Mouse (Mus musculus) cerebellum, adult 2 months (tissue): ENCODE results near the gene Cdk12. TPM values are rescaled to one million over a fixed set of nuclear protein-coding genes. Genes with fewer than 3 reads are reported as not detected.

Experiments used
- DNase-seq, 2 experiments: peaks; one replicate each; pipeline ENCODE4 v3.0.0; 2021
- H3K27ac ChIP-seq: fragments of 200-500 bp; 2 replicates; pipeline ENCODE4 v1.5.1; 2012; ENCODE audit warnings: low read length, control low read depth, inconsistent platforms; ENCODE audit not compliant: insufficient read depth
- H3K27me3 ChIP-seq: fragments of 200-500 bp; 2 replicates; pipeline ENCODE4 v1.6.1; 2012; ENCODE audit warnings: inconsistent platforms, mild to moderate bottlenecking, low read length, moderate library complexity; ENCODE audit not compliant: control insufficient read depth, insufficient read depth
- H3K4me1 ChIP-seq: fragments of 200-500 bp; 2 replicates; pipeline ENCODE4 v1.6.1; 2011; ENCODE audit warnings: low read length; ENCODE audit not compliant: control insufficient read depth, insufficient read depth
- H3K4me3 ChIP-seq: fragments of 200-500 bp; replicated peaks from 2 replicates; pipeline ENCODE3; 2011; ENCODE audit warnings: mild to moderate bottlenecking, low read depth, low read length, control low read depth; ENCODE audit not compliant: insufficient read depth
- CTCF ChIP-seq: fragments of 200-500 bp; IDR thresholded peaks from 2 replicates; pipeline ENCODE4 v1.5.1; 2011; ENCODE audit warnings: low read depth, mild to moderate bottlenecking, control low read depth, low read length, moderate library complexity, borderline replicate concordance; ENCODE audit not compliant: insufficient read depth
- POLR2A ChIP-seq: fragments of 200-500 bp; IDR thresholded peaks from 2 replicates; pipeline ENCODE4 v1.6.1; 2011; ENCODE audit warnings: low read length, control low read depth, borderline replicate concordance; ENCODE audit not compliant: insufficient read depth
- WGBS: fragments of 180-500 bp; shearing (Covaris S2); methylation state at CpG from one replicate; pipeline ENCODE4 v1.1.7; 2018; 5-methylcytosine and 5-hydroxymethylcytosine counted together
- polyA plus RNA-seq: library from polyadenylated mRNA; depleted of rRNA; stranded (reverse); fragments of >200 nt; gene quantifications from 2 replicates; pipeline ENCODE4 v1.2.3, GENCODE M21; 2012

Cdk12 gene
- polyA plus RNA-seq, 1 experiment = 23.3 TPM

- Histone ChIP-seq H3K27ac (no peak overlapping the region), H3K4me3 (no peak overlapping the region), H3K27me3 (no peaks in the 10 kb centered on the region), H3K4me1 (no peaks in the 10 kb centered on the region)
- no peak for DNase-seq
- 42% methylated on average over 6 of the region's 6 CpGs for WGBS
- no peak for TF ChIP-seq POLR2A
- no peak for TF ChIP-seq CTCF
Observed at GRCm38 (mm10) chr11:98266699-98267402, 64.0 kb downstream of the Cdk12 start.

- H3K27ac ChIP-seq = no peak overlapping the region
- H3K27me3 ChIP-seq = no peaks in the 10 kb centered on the region
- no peak for DNase-seq
- TF ChIP-seq CTCF = no peak
- TF ChIP-seq POLR2A = no peak
- no peaks in the 10 kb centered on the region for H3K4me1 ChIP-seq
- H3K4me3 ChIP-seq = no peak overlapping the region
- WGBS = 77% methylated on average over 3 of the region's 3 CpGs
Observed at GRCm38 (mm10) chr11:98270066-98270465, 67.2 kb downstream of the Cdk12 start.

GRCm38 (mm10) chr11:98270466-98270865 is 67.6 kb downstream of the Cdk12 start:
- H3K27me3 ChIP-seq = no peaks in the 10 kb centered on the region
- H3K4me1 ChIP-seq = no peaks in the 10 kb centered on the region
- no peak overlapping the region for H3K4me3 ChIP-seq
- DNase-seq = no peak
- H3K27ac ChIP-seq = no peak overlapping the region
- no peak for TF ChIP-seq CTCF

- peaks cover 3% of the 10 kb centered on the region for H3K4me1 ChIP-seq
- no peak overlapping the region for H3K27ac ChIP-seq
- TF ChIP-seq POLR2A (no peak), CTCF (no peak)
- WGBS = 54% methylated on average over 9 of the region's 9 CpGs
- no peak overlapping the region for H3K4me3 ChIP-seq
- H3K27me3 ChIP-seq = no peaks in the 10 kb centered on the region
- DNase-seq = no peak
Observed at GRCm38 (mm10) chr11:98283740-98284139, 80.9 kb downstream of the Cdk12 start.

- H3K4me3 ChIP-seq = peak overlapping the region; percentile 50
- peaks cover 6% of the 10 kb centered on the region for H3K4me1 ChIP-seq
- 3% methylated on average over 15 of the region's 17 CpGs for WGBS
- no peak overlapping the region for H3K27ac ChIP-seq
- H3K27me3 ChIP-seq = no peaks in the 10 kb centered on the region
- DNase-seq = peak; percentile 52 to 54
- TF ChIP-seq CTCF = no peak
- TF ChIP-seq POLR2A = no peak
Observed at GRCm38 (mm10) chr11:98284230-98284629, 81.4 kb downstream of the Cdk12 start.

- WGBS = 88% methylated on average over 2 of the region's 2 CpGs
- H3K27ac ChIP-seq = no peak overlapping the region
Observed at GRCm38 (mm10) chr11:98285368-98285767, 82.5 kb downstream of the Cdk12 start.

GRCm38 (mm10) chr11:98287531-98287930 is 84.7 kb downstream of the Cdk12 start:
- H3K27ac ChIP-seq = no peak overlapping the region
- whole genome bisulfite sequencing = 56% methylated on average over 5 of the region's 5 CpGs
- H3K4me3 ChIP-seq = no peak overlapping the region
- peaks cover 20% of the 10 kb centered on the region for H3K4me1 ChIP-seq
- no peaks in the 10 kb centered on the region for H3K27me3 ChIP-seq
- no peak for DNase-seq
- TF ChIP-seq CTCF (no peak), POLR2A (no peak)

More at GRCm38 (mm10) chr11:98285368-98285767, 82.5 kb downstream of the Cdk12 start:
- TF ChIP-seq POLR2A (no peak), CTCF (no peak)
- Histone ChIP-seq H3K4me3 (no peak overlapping the region), H3K27me3 (no peaks in the 10 kb centered on the region), H3K4me1 (peaks cover 17% of the 10 kb centered on the region)
- DNase-seq = no peak

GRCm38 (mm10) chr11:98287961-98288360 is 85.1 kb downstream of the Cdk12 start:
- no peak for TF ChIP-seq POLR2A
- no peak for TF ChIP-seq CTCF
- H3K27ac ChIP-seq = no peak overlapping the region
- peaks cover 20% of the 10 kb centered on the region for H3K4me1 ChIP-seq
- 53% methylated on average over 7 of the region's 7 CpGs for WGBS
- no peaks in the 10 kb centered on the region for H3K27me3 ChIP-seq
- H3K4me3 ChIP-seq = no peak overlapping the region
- no peak for DNase-seq
